Mouse (Mus musculus): ENCODE results near the gene Fgf22.

DNA sequence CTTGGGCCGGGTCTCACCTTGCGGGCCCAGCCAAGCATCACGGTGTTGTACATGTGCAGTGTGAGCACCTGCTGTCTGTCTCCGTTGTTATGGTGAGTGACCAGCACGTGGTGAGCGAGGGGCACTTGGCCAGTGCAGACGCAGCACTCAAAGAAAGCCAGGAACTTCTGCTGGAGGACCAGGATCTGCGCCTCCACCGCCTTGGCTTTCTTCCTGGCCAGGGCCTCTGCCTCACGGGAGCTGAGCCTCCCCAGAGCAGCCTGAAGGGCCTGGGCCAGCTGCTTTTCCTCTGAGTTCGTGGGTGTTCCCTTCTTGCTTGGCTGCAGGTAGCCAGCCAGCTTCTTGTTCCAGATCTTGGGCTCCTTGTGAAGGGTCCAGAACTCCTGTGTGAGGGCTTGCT, 11.7 kb upstream of the Fgf22 start:
- TF ChIP-seq CTCF (IDR thresholded peaks at IDR 0.05; ENCODE audit: low read depth) (no peak), EP300 (IDR thresholded peaks at IDR 0.05; ENCODE audit: low read depth) (no peak)

All from liver, postnatal 0 days (tissue).